Mouse (Mus musculus): ENCODE data around the gene Setdb2. TPM values are rescaled to one million over a fixed set of nuclear protein-coding genes. Genes with fewer than 3 reads are reported as not detected.
"Not testable (repeated sequence)": the region's sequence is repeated elsewhere in the genome, so short reads cannot be mapped to it uniquely, and the experiment has no call there.

Gene Setdb2
- total RNA-seq (2017): 42.6 to 56.7 TPM (median 54.3 TPM) in 3 replicates

DNA sequence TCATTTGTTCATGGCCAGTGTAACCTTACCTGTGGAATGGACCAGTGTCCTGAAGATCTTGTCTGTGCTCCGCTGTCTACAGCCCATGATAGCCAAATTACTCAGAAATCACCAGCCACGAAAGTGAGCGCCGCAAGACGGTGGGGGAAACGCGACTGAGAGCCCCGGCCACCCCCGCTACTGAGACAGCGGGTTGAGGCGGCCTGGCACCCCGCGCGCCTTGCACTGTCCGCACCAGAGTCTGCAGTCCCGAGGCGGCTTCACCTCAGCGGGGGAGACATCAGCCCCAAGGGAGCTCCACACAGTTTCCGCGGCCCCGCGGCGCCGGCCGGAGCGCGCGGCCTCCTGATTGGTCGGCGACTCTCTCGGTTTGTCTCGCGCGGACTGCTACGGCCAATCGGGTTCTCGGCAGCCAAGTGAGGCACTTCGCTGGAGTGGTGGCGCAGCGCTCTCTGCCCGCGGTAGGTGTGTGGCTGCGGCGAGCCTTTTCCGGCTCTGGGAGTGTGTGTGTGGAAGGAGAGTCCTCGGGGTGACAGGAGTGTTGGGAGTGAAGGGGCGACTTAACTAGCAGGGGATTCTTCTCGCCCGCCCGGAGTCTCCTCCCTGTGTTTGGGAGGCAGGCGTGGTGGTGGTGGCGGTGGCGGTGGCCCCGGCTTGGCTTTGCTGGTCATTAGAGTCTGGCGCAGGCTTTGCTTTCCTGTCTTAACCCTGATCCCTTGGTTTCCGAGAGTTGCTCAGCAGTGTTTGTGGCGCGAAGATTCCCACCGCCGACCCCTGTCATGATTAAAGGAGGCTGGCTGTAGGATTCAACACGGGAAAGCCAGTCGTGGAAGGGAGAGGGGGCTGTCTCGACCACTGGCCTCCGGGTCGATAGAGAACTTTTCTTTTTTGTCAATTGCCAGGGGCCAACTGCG, at the start of gene Setdb2, which contains the start of gene Cab39l:
TSS of gene Setdb2 (minus strand) at position 327 of the 914 bp plus-strand sequence.
TSS of gene Cab39l (plus strand) at position 415 of the 914 bp plus-strand sequence.
- peak; percentile 96 for ATAC-seq (replicated peaks; ENCODE audit: insufficient number of reproducible peaks, low FRiP score, low TSS enrichment, poor library complexity, severe bottlenecking)

- no peak for ATAC-seq (replicated peaks; ENCODE audit: insufficient number of reproducible peaks, low FRiP score, low TSS enrichment, poor library complexity, severe bottlenecking)
Measured at GRCm38 (mm10) chr14:59485247-59485810, 44.6 kb upstream of the Setdb2 start.

DNA sequence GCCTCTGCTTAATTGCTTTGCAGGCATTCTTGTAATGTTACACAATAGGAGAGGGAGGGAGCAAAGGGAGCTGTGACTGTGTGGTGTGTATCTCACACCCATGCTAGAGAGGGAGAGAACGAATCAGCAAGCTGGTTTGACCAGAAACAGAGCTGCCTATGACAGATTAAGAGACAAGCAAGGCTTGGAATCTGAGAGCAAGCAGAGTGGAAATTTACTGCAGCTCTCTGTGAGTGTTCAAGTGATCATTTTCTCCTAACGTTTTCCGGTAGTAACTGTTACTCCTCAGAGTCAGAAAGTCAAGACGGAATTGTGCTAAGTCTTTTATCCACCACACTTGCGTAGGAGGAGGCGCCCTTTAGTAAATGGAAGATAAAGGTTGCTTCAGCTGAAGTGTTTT, 38.0 kb upstream of the Setdb2 start:
- ATAC-seq (replicated peaks; ENCODE audit: insufficient number of reproducible peaks, low FRiP score, low TSS enrichment, poor library complexity, severe bottlenecking): no peak

- 0 out of 2 replicates have a peak, but pooled peaks have one; percentile 63 for ATAC-seq (replicated peaks; ENCODE audit: insufficient number of reproducible peaks, low FRiP score, low TSS enrichment, poor library complexity, severe bottlenecking)
Measured at GRCm38 (mm10) chr14:59470781-59471180, 30.1 kb upstream of the Setdb2 start.

DNA sequence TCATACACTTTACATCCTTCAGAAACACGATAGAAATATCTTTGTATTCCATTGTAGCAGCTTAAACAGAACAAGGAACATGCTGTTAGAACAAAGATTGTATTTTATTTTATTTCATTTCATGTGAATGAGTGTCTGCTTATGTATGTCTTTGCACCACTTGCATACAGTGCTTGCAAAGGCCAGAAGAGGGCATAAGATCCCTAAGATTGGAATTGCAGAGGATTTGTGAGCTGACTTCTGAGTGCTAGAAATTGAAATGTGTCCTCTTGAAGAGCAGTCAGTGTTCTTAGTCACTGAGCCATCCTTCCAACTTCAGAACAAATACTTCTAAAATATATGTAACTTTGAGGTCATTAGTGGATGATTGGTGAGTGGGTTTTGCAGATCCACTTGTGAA, 27.1 kb upstream of the Setdb2 start:
- no peak for ATAC-seq (replicated peaks; ENCODE audit: insufficient number of reproducible peaks, low FRiP score, low TSS enrichment, poor library complexity, severe bottlenecking)

- no peak for ATAC-seq (replicated peaks; ENCODE audit: insufficient number of reproducible peaks, low FRiP score, low TSS enrichment, poor library complexity, severe bottlenecking)
Measured at GRCm38 (mm10) chr14:59466503-59466902, 25.8 kb upstream of the Setdb2 start.

DNA sequence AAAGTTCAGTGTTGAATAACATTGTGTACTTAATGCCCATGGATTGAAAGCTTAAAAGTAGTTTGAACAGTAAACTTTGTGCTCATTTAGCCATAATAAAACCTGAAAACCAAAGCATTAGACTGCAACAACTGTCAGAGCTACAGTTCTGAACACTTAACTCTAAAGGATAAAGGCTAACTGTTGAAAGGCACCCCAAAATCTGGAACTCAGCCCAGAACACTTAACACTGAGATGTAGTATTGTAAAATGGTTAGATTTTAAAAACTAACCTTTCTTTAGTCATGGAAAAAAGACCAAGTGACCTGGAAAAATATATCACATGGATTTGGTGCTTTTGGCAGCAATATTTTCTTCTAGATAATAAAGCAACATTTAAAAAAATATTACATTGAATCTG, 7.3 kb upstream of the Setdb2 start:
- no peak for ATAC-seq (replicated peaks; ENCODE audit: insufficient number of reproducible peaks, low FRiP score, low TSS enrichment, poor library complexity, severe bottlenecking)

- ATAC-seq (replicated peaks; ENCODE audit: insufficient number of reproducible peaks, low FRiP score, low TSS enrichment, poor library complexity, severe bottlenecking): no peak
Measured at GRCm38 (mm10) chr14:59445421-59445820, 4.7 kb upstream of the Setdb2 start.

DNA sequence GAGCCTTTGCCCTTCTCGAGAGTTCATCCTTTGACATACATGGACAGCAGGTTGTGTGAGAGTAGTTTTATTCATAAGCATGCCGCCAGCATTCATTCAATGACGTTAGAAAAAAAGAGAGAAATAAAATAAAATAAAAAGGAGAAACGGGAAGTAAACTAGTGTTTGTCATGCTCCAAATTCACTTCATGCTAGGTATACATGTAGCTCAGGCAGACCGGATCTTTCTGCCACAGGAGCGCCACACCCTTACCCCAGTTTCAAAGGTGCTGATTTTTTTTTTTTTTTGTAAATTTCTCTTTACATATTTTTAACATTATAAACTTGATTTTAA, 755 bp upstream of the Setdb2 start:
- no peak for ATAC-seq (replicated peaks; ENCODE audit: insufficient number of reproducible peaks, low FRiP score, low TSS enrichment, poor library complexity, severe bottlenecking)

DNA sequence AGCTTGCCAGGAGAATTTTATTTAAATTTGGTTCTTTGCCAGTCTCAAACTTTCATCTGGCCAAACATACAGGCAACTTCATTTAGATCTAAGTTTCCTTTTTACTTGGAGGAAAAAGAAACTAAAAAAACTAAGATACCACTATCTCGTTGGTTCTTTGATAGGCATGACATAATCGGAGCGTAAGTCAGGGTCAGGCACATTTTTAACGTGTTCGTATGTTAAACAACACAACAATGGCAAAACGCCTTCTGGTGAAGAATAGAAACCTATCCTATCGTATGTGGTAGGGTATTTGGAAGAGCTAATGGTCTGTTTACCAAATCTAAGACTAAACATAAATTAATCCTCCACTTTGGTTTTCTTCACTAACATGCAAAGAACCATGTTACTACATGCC, 645 bp downstream of the Setdb2 start:
- no peak for ATAC-seq (replicated peaks; ENCODE audit: insufficient number of reproducible peaks, low FRiP score, low TSS enrichment, poor library complexity, severe bottlenecking)

- peak; percentile 73 for ATAC-seq (replicated peaks; ENCODE audit: insufficient number of reproducible peaks, low FRiP score, low TSS enrichment, poor library complexity, severe bottlenecking)
Measured at GRCm38 (mm10) chr14:59438505-59438904, 2.2 kb downstream of the Setdb2 start.

DNA sequence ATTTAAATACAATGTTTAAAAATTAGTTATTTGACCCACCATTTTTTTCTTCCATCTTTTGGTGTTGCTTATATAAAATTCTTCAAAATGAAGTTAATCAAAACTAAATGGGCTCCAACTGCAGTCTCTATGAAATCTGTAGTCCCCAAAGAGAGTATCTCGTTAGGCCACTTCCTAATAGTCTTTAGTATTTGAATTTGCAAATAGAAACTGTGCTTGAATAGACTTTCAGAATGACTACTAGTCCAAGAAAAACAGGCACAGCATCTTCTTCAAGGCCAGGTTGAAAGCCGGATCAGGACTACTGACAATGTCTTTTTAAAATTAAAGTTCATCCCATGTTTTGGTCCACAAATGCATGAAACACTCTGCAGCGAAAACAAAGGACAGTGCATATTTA, 3.3 kb downstream of the Setdb2 start:
- ATAC-seq (replicated peaks; ENCODE audit: insufficient number of reproducible peaks, low FRiP score, low TSS enrichment, poor library complexity, severe bottlenecking): no peak

- ATAC-seq (replicated peaks; ENCODE audit: insufficient number of reproducible peaks, low FRiP score, low TSS enrichment, poor library complexity, severe bottlenecking): no peak
Measured at GRCm38 (mm10) chr14:59435206-59435605, 5.5 kb downstream of the Setdb2 start.

GRCm38 (mm10) chr14:59433902-59434301, 6.8 kb downstream of the Setdb2 start:
- no peak for ATAC-seq (replicated peaks; ENCODE audit: insufficient number of reproducible peaks, low FRiP score, low TSS enrichment, poor library complexity, severe bottlenecking)

GRCm38 (mm10) chr14:59430556-59430955, 10.1 kb downstream of the Setdb2 start:
- ATAC-seq (replicated peaks; ENCODE audit: insufficient number of reproducible peaks, low FRiP score, low TSS enrichment, poor library complexity, severe bottlenecking): no peak

- no peak for ATAC-seq (replicated peaks; ENCODE audit: insufficient number of reproducible peaks, low FRiP score, low TSS enrichment, poor library complexity, severe bottlenecking)
Measured at GRCm38 (mm10) chr14:59422912-59423663, 17.6 kb downstream of the Setdb2 start.

- no peak for ATAC-seq (replicated peaks; ENCODE audit: insufficient number of reproducible peaks, low FRiP score, low TSS enrichment, poor library complexity, severe bottlenecking)
Measured at GRCm38 (mm10) chr14:59418171-59418570, 22.5 kb downstream of the Setdb2 start.

- not testable (repeated sequence) for ATAC-seq (replicated peaks; ENCODE audit: insufficient number of reproducible peaks, low FRiP score, low TSS enrichment, poor library complexity, severe bottlenecking)
Measured at GRCm38 (mm10) chr14:59414979-59415378, 25.7 kb downstream of the Setdb2 start.

DNA sequence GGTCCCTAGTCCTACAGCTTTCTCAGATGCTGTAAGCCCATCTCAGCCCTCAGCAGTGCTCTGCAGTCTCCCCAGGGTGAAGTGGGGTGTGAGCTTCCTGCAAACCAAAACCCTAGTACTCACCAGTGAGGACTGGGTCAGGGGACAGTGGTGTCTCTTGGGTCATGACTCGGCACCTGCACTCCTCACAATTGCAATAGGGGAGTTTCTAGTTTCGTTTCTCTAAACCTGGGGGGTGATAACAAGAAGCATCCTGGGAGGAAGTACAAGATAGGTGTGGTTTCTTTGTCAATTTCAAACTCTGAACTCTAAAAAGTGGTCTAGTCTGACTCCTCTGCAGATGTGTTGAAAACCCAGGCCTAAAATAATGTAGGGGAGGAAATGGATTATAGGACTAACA, 43.7 kb downstream of the Setdb2 start:
- ATAC-seq (replicated peaks; ENCODE audit: insufficient number of reproducible peaks, low FRiP score, low TSS enrichment, poor library complexity, severe bottlenecking): peak; percentile 86

Data from monocyte, adult 5-6 weeks (primary cell).